Mouse (Mus musculus) heart, embryonic 13.5 days (tissue): ENCODE results near the gene Fkbp11. TPM values are rescaled to one million over a fixed set of nuclear protein-coding genes. Genes with fewer than 3 reads are reported as not detected.

Experiments used
- ATAC-seq: fragments of 200-750 bp; cut with Nextera tagmentation; 2 replicates; pipeline ENCODE4 v1.8.0; 2017; ENCODE audit warnings: moderate TSS enrichment; ENCODE audit not compliant: insufficient number of reproducible peaks, low FRiP score, low TSS enrichment; ENCODE audit errors: extremely low read depth
- H3K27ac ChIP-seq: fragments of 300-500 bp; sonication (generic); replicated peaks from 2 replicates; pipeline ENCODE4 v1.5.1; 2015; ENCODE audit warnings: moderate library complexity, mild to moderate bottlenecking, inconsistent platforms
- H3K27me3 ChIP-seq: fragments of 300-500 bp; sonication (generic); replicated peaks from 2 replicates; pipeline ENCODE4 v1.6.1; 2015; ENCODE audit warnings: mild to moderate bottlenecking, inconsistent platforms
- H3K36me3 ChIP-seq: fragments of 300-500 bp; sonication (generic); 2 replicates; pipeline ENCODE4 v1.6.1; 2015; ENCODE audit warnings: mild to moderate bottlenecking, inconsistent platforms
- H3K4me1 ChIP-seq: fragments of 300-500 bp; sonication (generic); 2 replicates; pipeline ENCODE4 v1.6.1; 2015; ENCODE audit warnings: inconsistent platforms
- H3K4me2 ChIP-seq: fragments of 300-500 bp; sonication (generic); 2 replicates; pipeline ENCODE4 v1.6.1; 2015; ENCODE audit warnings: inconsistent platforms, mild to moderate bottlenecking, moderate library complexity
- H3K4me3 ChIP-seq: fragments of 300-500 bp; sonication (generic); 2 replicates; pipeline ENCODE4 v1.5.1; 2015; ENCODE audit warnings: moderate library complexity, mild to moderate bottlenecking, inconsistent platforms
- H3K9ac ChIP-seq: fragments of 300-500 bp; sonication (generic); 2 replicates; pipeline ENCODE4 v1.6.1; 2015; ENCODE audit warnings: inconsistent platforms, mild to moderate bottlenecking, moderate library complexity
- H3K9me3 ChIP-seq: fragments of 300-500 bp; sonication (generic); 2 replicates; pipeline ENCODE4 v1.6.1; 2016; ENCODE audit warnings: inconsistent platforms
- WGBS: fragments of 180-500 bp; shearing (Covaris S2); methylation state at CpG from one replicate; pipeline ENCODE4 v1.1.7; 2015; ENCODE audit warnings: mixed read lengths; 5-methylcytosine and 5-hydroxymethylcytosine counted together
- polyA plus RNA-seq: library from polyadenylated mRNA; unstranded; fragments of >200 nt; fragmentation: Nextera tagmentation; extraction: Ambion mirVana; gene quantifications from 2 replicates; pipeline ENCODE4 v1.2.1, GENCODE M21; 2015

Gene Fkbp11
- polyA plus RNA-seq, 1 experiment from 2014 or later, result 19.8 TPM

- Histone ChIP-seq H3K36me3 (peaks cover 71% of the 10 kb centered on the region), H3K27me3 (no peaks in the 10 kb centered on the region), H3K4me2 (no peak overlapping the region), H3K4me1 (peaks cover 20% of the 10 kb centered on the region), H3K9ac (no peak overlapping the region), H3K4me3 (no peak overlapping the region), H3K27ac (no peak overlapping the region), H3K9me3 (no peaks in the 10 kb centered on the region)
- ATAC-seq, result no peak
Observed at GRCm38 (mm10) chr15:98737881-98738280, 9.9 kb upstream of the Fkbp11 start.

GRCm38 (mm10) chr15:98736521-98736920, 8.5 kb upstream of the Fkbp11 start:
- H3K4me2 ChIP-seq, result no peak overlapping the region
- no peak overlapping the region for H3K27ac ChIP-seq
- 85% methylated on average over 10 of the region's 10 CpGs for WGBS
- H3K4me3 ChIP-seq, result no peak overlapping the region
- H3K9ac ChIP-seq, result no peak overlapping the region
- H3K36me3 ChIP-seq, result peaks cover 57% of the 10 kb centered on the region
- H3K9me3 ChIP-seq, result no peaks in the 10 kb centered on the region
- H3K4me1 ChIP-seq, result peaks cover 22% of the 10 kb centered on the region
- no peak for ATAC-seq
- no peaks in the 10 kb centered on the region for H3K27me3 ChIP-seq

- peaks cover 4% of the 10 kb centered on the region; the same call in 1 of the 2 replicates for H3K27me3 ChIP-seq
- 67% methylated on average over 5 of the region's 5 CpGs for WGBS
- no peak overlapping the region for H3K4me2 ChIP-seq
- H3K9ac ChIP-seq, result no peak overlapping the region
- no peaks in the 10 kb centered on the region for H3K9me3 ChIP-seq
- no peak overlapping the region for H3K4me3 ChIP-seq
- peaks cover 33% of the 10 kb centered on the region for H3K36me3 ChIP-seq
- H3K27ac ChIP-seq, result no peak overlapping the region
- ATAC-seq, result no peak
- H3K4me1 ChIP-seq, result peaks cover 22% of the 10 kb centered on the region
Observed at GRCm38 (mm10) chr15:98733976-98734566, 6.1 kb upstream of the Fkbp11 start.

- no peak overlapping the region for H3K27ac ChIP-seq
- peak overlapping the region; percentile 52 for H3K9ac ChIP-seq
- ATAC-seq, result no peak
- peaks cover 7% of the 10 kb centered on the region; the same call in 1 of the 2 replicates for H3K27me3 ChIP-seq
- peaks cover 26% of the 10 kb centered on the region for H3K36me3 ChIP-seq
- WGBS, result 35% methylated on average over 6 of the region's 6 CpGs
- H3K9me3 ChIP-seq, result no peaks in the 10 kb centered on the region
- H3K4me2 ChIP-seq, result no peak overlapping the region
- peaks cover 24% of the 10 kb centered on the region for H3K4me1 ChIP-seq
- H3K4me3 ChIP-seq, result no peak overlapping the region
Observed at GRCm38 (mm10) chr15:98733370-98733769, 5.4 kb upstream of the Fkbp11 start.

- Histone ChIP-seq H3K9me3 (no peaks in the 10 kb centered on the region), H3K9ac (no peak overlapping the region), H3K27me3 (peaks cover 7% of the 10 kb centered on the region; the same call in 1 of the 2 replicates), H3K4me2 (no peak overlapping the region), H3K27ac (no peak overlapping the region), H3K4me3 (no peak overlapping the region), H3K4me1 (peaks cover 36% of the 10 kb centered on the region), H3K36me3 (peaks cover 14% of the 10 kb centered on the region)
- 52% methylated on average over 8 of the region's 8 CpGs for WGBS
- ATAC-seq, result no peak
Observed at GRCm38 (mm10) chr15:98732006-98732531, 4.1 kb upstream of the Fkbp11 start.

GRCm38 (mm10) chr15:98730790-98731189, 2.8 kb upstream of the Fkbp11 start:
- Histone ChIP-seq H3K27ac (no peak overlapping the region), H3K4me2 (no peak overlapping the region), H3K9ac (no peak overlapping the region), H3K27me3 (peaks cover 19% of the 10 kb centered on the region; the same call in 1 of the 2 replicates), H3K9me3 (no peaks in the 10 kb centered on the region), H3K4me1 (peaks cover 42% of the 10 kb centered on the region), H3K36me3 (peaks cover 1% of the 10 kb centered on the region), H3K4me3 (no peak overlapping the region)
- WGBS, result 69% methylated on average over 6 of the region's 6 CpGs
- no peak for ATAC-seq

- Histone ChIP-seq H3K9ac (no peak overlapping the region), H3K4me2 (no peak overlapping the region), H3K27me3 (peaks cover 23% of the 10 kb centered on the region; the same call in 1 of the 2 replicates), H3K4me1 (peaks cover 42% of the 10 kb centered on the region), H3K4me3 (no peak overlapping the region), H3K36me3 (no peaks in the 10 kb centered on the region), H3K9me3 (no peaks in the 10 kb centered on the region), H3K27ac (no peak overlapping the region)
- ATAC-seq, result no peak
- 68% methylated on average over 7 of the region's 7 CpGs for WGBS
Observed at GRCm38 (mm10) chr15:98729791-98730545, 2.0 kb upstream of the Fkbp11 start.

GRCm38 (mm10) chr15:98728366-98728765, 368 bp upstream of the Fkbp11 start:
- 29% methylated on average over 9 of the region's 9 CpGs for WGBS
- H3K36me3 ChIP-seq, result no peaks in the 10 kb centered on the region
- no peaks in the 10 kb centered on the region for H3K9me3 ChIP-seq
- peak overlapping the region; percentile 66 for H3K4me3 ChIP-seq
- peaks cover 30% of the 10 kb centered on the region for H3K4me1 ChIP-seq
- no peak overlapping the region for H3K27ac ChIP-seq
- peak overlapping the region; percentile 81; the same call in 1 of the 2 replicates for H3K9ac ChIP-seq
- H3K4me2 ChIP-seq, result peak overlapping the region; percentile 94
- H3K27me3 ChIP-seq, result peaks cover 35% of the 10 kb centered on the region
- ATAC-seq, result no peak

GRCm38 (mm10) chr15:98726746-98727145, 1.3 kb downstream of the Fkbp11 start:
- H3K4me1 ChIP-seq, result peaks cover 36% of the 10 kb centered on the region
- H3K9me3 ChIP-seq, result no peaks in the 10 kb centered on the region
- ATAC-seq, result no peak
- peak overlapping the region; percentile 94 for H3K4me2 ChIP-seq
- no peak overlapping the region for H3K27ac ChIP-seq
- H3K27me3 ChIP-seq, result peaks cover 50% of the 10 kb centered on the region
- peak overlapping the region; percentile 81 for H3K9ac ChIP-seq
- no peaks in the 10 kb centered on the region for H3K36me3 ChIP-seq
- 46% methylated on average over 7 of the region's 7 CpGs for WGBS
- peak overlapping the region; percentile 66 for H3K4me3 ChIP-seq

- Histone ChIP-seq H3K27ac (no peak overlapping the region), H3K27me3 (peaks cover 56% of the 10 kb centered on the region), H3K9ac (no peak overlapping the region), H3K4me1 (peaks cover 36% of the 10 kb centered on the region), H3K9me3 (no peaks in the 10 kb centered on the region), H3K4me2 (no peak overlapping the region), H3K4me3 (no peak overlapping the region), H3K36me3 (no peaks in the 10 kb centered on the region)
- no peak for ATAC-seq
- 79% methylated on average over 4 of the region's 4 CpGs for WGBS
Observed at GRCm38 (mm10) chr15:98726079-98726478, 1.9 kb downstream of the Fkbp11 start.

- H3K36me3 ChIP-seq, result no peaks in the 10 kb centered on the region
- ATAC-seq, result no peak
- H3K9ac ChIP-seq, result no peak overlapping the region
- no peak overlapping the region for H3K27ac ChIP-seq
- H3K9me3 ChIP-seq, result no peaks in the 10 kb centered on the region
- peaks cover 36% of the 10 kb centered on the region for H3K4me1 ChIP-seq
- H3K4me2 ChIP-seq, result peak overlapping the region; percentile 21; the same call in 1 of the 2 replicates
- H3K27me3 ChIP-seq, result peaks cover 64% of the 10 kb centered on the region
- H3K4me3 ChIP-seq, result no peak overlapping the region
- 27% methylated on average over 19 of the region's 19 CpGs for WGBS
Observed at GRCm38 (mm10) chr15:98724441-98724840, 3.6 kb downstream of the Fkbp11 start.
